Mouse (Mus musculus): ENCODE measurements around the gene Cfap58. TPM values are rescaled to one million over a fixed set of nuclear protein-coding genes. Genes with fewer than 3 reads are reported as not detected.

Gene Cfap58
- polyA plus RNA-seq, 1 experiment from 2014 or later: 0.88 TPM

GRCm38 (mm10) chr19:47927032-47927431, 10.4 kb upstream of the Cfap58 start:
- Histone ChIP-seq H3K9ac (ENCODE audit: low read depth, low read length) (no peak overlapping the region), H3K27me3 (replicated peaks; ENCODE audit: control insufficient read depth, insufficient read depth, low read length) (no peaks in the 10 kb centered on the region), H3K9me3 (ENCODE audit: control insufficient read depth, low read length) (no peaks in the 10 kb centered on the region), H3K36me3 (ENCODE audit: control insufficient read depth, insufficient read depth, low read length) (no peaks in the 10 kb centered on the region), H3K4me1 (ENCODE audit: control insufficient read depth, insufficient read depth, low read depth, low read length) (no peaks in the 10 kb centered on the region), H3K4me2 (ENCODE audit: low read length) (no peak overlapping the region), H3K27ac (ENCODE audit: low read depth, low read length) (no peak overlapping the region), H3K4me3 (ENCODE audit: low read length) (no peak overlapping the region)
- WGBS: 92% methylated on average over 2 of the region's 2 CpGs
- no peak for ATAC-seq

DNA sequence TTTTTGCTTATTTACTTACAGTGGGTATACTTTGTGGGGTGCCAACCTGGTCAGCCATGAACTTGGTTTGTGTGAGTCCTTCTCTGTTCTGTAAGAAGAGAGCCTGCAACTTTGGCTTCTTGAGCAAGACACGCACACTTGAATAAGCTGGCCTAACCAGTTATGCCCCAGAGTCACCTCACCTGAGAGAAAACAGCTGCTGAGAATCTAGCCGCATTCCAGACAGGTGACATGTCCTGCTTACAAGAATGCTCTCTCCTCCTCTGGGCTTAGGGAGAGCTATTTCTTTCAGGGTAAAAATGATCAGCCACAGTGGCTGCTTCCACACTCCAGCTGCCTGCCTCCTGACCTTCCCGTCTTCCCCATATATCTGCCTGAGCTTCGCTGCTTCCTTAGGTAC, 8.4 kb upstream of the Cfap58 start:
- Histone ChIP-seq H3K9me3 (ENCODE audit: control insufficient read depth, low read length) (no peaks in the 10 kb centered on the region), H3K4me1 (ENCODE audit: control insufficient read depth, insufficient read depth, low read depth, low read length) (no peaks in the 10 kb centered on the region), H3K4me3 (ENCODE audit: low read length) (no peak overlapping the region), H3K27ac (ENCODE audit: low read depth, low read length) (no peak overlapping the region), H3K27me3 (replicated peaks; ENCODE audit: control insufficient read depth, insufficient read depth, low read length) (no peaks in the 10 kb centered on the region), H3K4me2 (ENCODE audit: low read length) (no peak overlapping the region), H3K9ac (ENCODE audit: low read depth, low read length) (no peak overlapping the region), H3K36me3 (ENCODE audit: control insufficient read depth, insufficient read depth, low read length) (no peaks in the 10 kb centered on the region)
- peak; percentile 6; the same call in 1 of the 2 replicates for ATAC-seq
- WGBS: 77% methylated on average over 4 of the region's 4 CpGs

DNA sequence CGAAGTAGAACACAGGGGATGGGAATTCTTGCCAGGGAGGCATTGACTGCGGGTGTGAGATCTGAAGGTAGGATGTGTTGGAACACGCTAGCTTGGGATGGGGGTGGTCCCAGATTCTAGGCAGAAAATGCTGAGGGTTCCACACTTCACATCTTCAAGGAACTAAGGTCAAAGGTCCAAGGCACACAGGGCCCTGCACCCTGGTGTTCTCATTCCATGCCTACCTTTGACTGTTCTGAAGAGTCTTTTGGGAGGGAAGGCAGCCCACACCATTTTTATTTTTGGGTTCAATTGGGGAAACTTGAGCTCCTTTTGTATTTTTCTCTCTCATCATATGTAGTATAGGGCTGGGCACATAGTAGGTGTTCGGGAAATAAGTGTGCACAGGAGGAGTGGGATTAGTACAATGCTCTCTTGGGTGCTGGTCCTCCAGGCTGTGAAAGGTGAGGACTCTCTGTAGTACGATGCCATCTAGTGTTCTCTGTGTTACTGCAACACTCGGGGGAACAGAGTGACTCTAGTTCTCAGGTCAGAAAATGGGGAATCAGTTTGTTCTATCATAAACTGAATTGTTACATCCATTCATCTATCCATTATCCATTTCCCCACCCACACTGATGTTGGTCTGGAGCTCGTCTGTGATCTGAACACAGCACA, 5.4 kb upstream of the Cfap58 start:
- H3K27me3 ChIP-seq (replicated peaks; ENCODE audit: control insufficient read depth, insufficient read depth, low read length): no peaks in the 10 kb centered on the region
- ATAC-seq: peak; percentile 62
- no peaks in the 10 kb centered on the region for H3K36me3 ChIP-seq (ENCODE audit: control insufficient read depth, insufficient read depth, low read length)
- no peak overlapping the region for H3K4me2 ChIP-seq (ENCODE audit: low read length)
- no peaks in the 10 kb centered on the region for H3K4me1 ChIP-seq (ENCODE audit: control insufficient read depth, insufficient read depth, low read depth, low read length)
- no peaks in the 10 kb centered on the region for H3K9me3 ChIP-seq (ENCODE audit: control insufficient read depth, low read length)
- 40% methylated on average over 7 of the region's 7 CpGs for WGBS
- H3K27ac ChIP-seq (ENCODE audit: low read depth, low read length): no peak overlapping the region
- no peak overlapping the region for H3K9ac ChIP-seq (ENCODE audit: low read depth, low read length)
- no peak overlapping the region for H3K4me3 ChIP-seq (ENCODE audit: low read length)

- H3K4me3 ChIP-seq (ENCODE audit: low read length): no peak overlapping the region
- H3K36me3 ChIP-seq (ENCODE audit: control insufficient read depth, insufficient read depth, low read length): no peaks in the 10 kb centered on the region
- no peak overlapping the region for H3K4me2 ChIP-seq (ENCODE audit: low read length)
- H3K27me3 ChIP-seq (replicated peaks; ENCODE audit: control insufficient read depth, insufficient read depth, low read length): no peaks in the 10 kb centered on the region
- 91% methylated on average over 8 of the region's 8 CpGs for WGBS
- no peak for ATAC-seq
- no peak overlapping the region for H3K27ac ChIP-seq (ENCODE audit: low read depth, low read length)
- no peak overlapping the region for H3K9ac ChIP-seq (ENCODE audit: low read depth, low read length)
- peaks cover 5% of the 10 kb centered on the region; the same call in 1 of the 2 replicates for H3K4me1 ChIP-seq (ENCODE audit: control insufficient read depth, insufficient read depth, low read depth, low read length)
- no peaks in the 10 kb centered on the region for H3K9me3 ChIP-seq (ENCODE audit: control insufficient read depth, low read length)
These were observed 3.3 kb upstream of the Cfap58 start for GRCm38 (mm10) chr19:47934146-47934545.

GRCm38 (mm10) chr19:47934636-47935238, 2.7 kb upstream of the Cfap58 start:
- no peak overlapping the region for H3K27ac ChIP-seq (ENCODE audit: low read depth, low read length)
- peaks cover 5% of the 10 kb centered on the region; the same call in 1 of the 2 replicates for H3K4me1 ChIP-seq (ENCODE audit: control insufficient read depth, insufficient read depth, low read depth, low read length)
- WGBS: 76% methylated on average over 16 of the region's 16 CpGs
- H3K4me2 ChIP-seq (ENCODE audit: low read length): no peak overlapping the region
- H3K27me3 ChIP-seq (replicated peaks; ENCODE audit: control insufficient read depth, insufficient read depth, low read length): no peaks in the 10 kb centered on the region
- no peak overlapping the region for H3K9ac ChIP-seq (ENCODE audit: low read depth, low read length)
- no peak for ATAC-seq
- H3K4me3 ChIP-seq (ENCODE audit: low read length): no peak overlapping the region
- no peaks in the 10 kb centered on the region for H3K36me3 ChIP-seq (ENCODE audit: control insufficient read depth, insufficient read depth, low read length)
- no peaks in the 10 kb centered on the region for H3K9me3 ChIP-seq (ENCODE audit: control insufficient read depth, low read length)

- Histone ChIP-seq H3K9ac (ENCODE audit: low read depth, low read length) (no peak overlapping the region), H3K9me3 (ENCODE audit: control insufficient read depth, low read length) (no peaks in the 10 kb centered on the region), H3K27ac (ENCODE audit: low read depth, low read length) (no peak overlapping the region), H3K36me3 (ENCODE audit: control insufficient read depth, insufficient read depth, low read length) (no peaks in the 10 kb centered on the region), H3K4me2 (ENCODE audit: low read length) (no peak overlapping the region), H3K4me1 (ENCODE audit: control insufficient read depth, insufficient read depth, low read depth, low read length) (peaks cover 5% of the 10 kb centered on the region; the same call in 1 of the 2 replicates), H3K4me3 (ENCODE audit: low read length) (no peak overlapping the region), H3K27me3 (replicated peaks; ENCODE audit: control insufficient read depth, insufficient read depth, low read length) (no peaks in the 10 kb centered on the region)
- 91% methylated on average over 6 of the region's 6 CpGs for WGBS
- no peak for ATAC-seq
These were observed 1.9 kb upstream of the Cfap58 start for GRCm38 (mm10) chr19:47935530-47935929.

DNA sequence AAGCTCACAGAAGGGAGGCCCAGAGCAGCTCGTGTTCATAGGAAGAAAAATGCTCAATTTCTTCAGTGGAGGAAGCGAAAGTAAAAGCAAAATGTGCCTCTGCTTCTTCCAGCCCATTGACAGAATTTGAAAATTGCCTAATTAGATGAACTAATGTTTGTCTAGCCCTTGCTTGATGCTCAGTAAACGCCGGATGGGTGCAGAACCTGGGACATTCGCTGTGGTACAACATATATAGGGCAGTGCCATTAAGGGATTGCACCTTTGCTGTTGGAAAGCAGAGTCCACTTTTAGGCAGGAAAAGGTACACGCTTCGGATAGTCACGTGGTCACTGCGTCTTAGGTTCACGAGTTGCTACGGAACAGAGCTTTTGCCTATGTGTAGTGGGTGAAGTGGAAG, 985 bp upstream of the Cfap58 start:
- Histone ChIP-seq H3K36me3 (ENCODE audit: control insufficient read depth, insufficient read depth, low read length) (no peaks in the 10 kb centered on the region), H3K9me3 (ENCODE audit: control insufficient read depth, low read length) (no peaks in the 10 kb centered on the region), H3K27ac (ENCODE audit: low read depth, low read length) (no peak overlapping the region), H3K4me1 (ENCODE audit: control insufficient read depth, insufficient read depth, low read depth, low read length) (peaks cover 5% of the 10 kb centered on the region; the same call in 1 of the 2 replicates), H3K9ac (ENCODE audit: low read depth, low read length) (no peak overlapping the region), H3K4me3 (ENCODE audit: low read length) (no peak overlapping the region), H3K4me2 (ENCODE audit: low read length) (no peak overlapping the region), H3K27me3 (replicated peaks; ENCODE audit: control insufficient read depth, insufficient read depth, low read length) (no peaks in the 10 kb centered on the region)
- 89% methylated on average over 11 of the region's 11 CpGs for WGBS
- ATAC-seq: no peak

DNA sequence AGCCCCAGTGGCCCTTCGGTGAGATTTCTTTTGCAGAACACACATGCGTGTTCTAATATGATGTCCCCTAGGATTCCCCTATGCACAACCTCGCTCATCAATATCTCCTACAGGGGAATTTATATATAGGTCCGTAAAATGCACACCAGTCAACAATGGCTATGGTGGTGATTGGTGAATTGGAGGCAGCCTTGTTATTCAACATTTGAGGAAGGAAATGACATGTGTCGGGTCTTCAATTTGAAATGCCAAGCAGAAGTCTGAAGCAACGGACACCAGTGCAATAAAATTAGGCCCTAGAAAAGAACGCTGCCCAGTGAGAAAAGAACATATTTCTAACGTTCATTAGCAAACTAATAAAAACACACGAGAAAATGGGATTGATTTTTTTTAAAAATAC, 537 bp upstream of the Cfap58 start:
- 54% methylated on average over 9 of the region's 9 CpGs for WGBS
- peaks cover 5% of the 10 kb centered on the region; the same call in 1 of the 2 replicates for H3K4me1 ChIP-seq (ENCODE audit: control insufficient read depth, insufficient read depth, low read depth, low read length)
- H3K4me3 ChIP-seq (ENCODE audit: low read length): peak overlapping the region; percentile 50; the same call in 1 of the 2 replicates
- no peaks in the 10 kb centered on the region for H3K27me3 ChIP-seq (replicated peaks; ENCODE audit: control insufficient read depth, insufficient read depth, low read length)
- no peaks in the 10 kb centered on the region for H3K36me3 ChIP-seq (ENCODE audit: control insufficient read depth, insufficient read depth, low read length)
- peak overlapping the region; percentile 79 for H3K4me2 ChIP-seq (ENCODE audit: low read length)
- no peak for ATAC-seq
- no peaks in the 10 kb centered on the region for H3K9me3 ChIP-seq (ENCODE audit: control insufficient read depth, low read length)
- H3K27ac ChIP-seq (ENCODE audit: low read depth, low read length): no peak overlapping the region
- no peak overlapping the region; the same call in 1 of the 2 replicates for H3K9ac ChIP-seq (ENCODE audit: low read depth, low read length)

DNA sequence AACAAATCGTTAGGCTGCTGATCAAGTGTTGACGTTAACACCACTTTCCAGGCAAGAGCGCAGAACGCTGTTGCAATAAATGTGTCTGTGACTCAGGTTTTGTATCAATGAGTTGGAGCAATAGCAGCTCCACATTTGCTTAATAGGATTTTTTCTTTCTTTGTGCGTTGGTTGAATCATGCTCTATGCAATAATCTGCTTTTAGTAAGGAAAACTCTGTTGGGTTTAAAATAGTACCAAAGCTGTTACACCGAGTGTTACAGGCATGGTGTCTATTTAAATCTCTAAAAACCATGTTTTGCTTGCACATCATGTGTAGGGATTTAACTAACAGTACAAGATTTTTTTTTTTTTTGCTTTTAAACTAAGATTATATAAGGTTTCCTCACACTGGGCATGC, 1.9 kb downstream of the Cfap58 start:
- H3K4me3 ChIP-seq (ENCODE audit: low read length): no peak overlapping the region
- H3K9ac ChIP-seq (ENCODE audit: low read depth, low read length): no peak overlapping the region
- WGBS: 83% methylated on average over 6 of the region's 6 CpGs
- no peak overlapping the region for H3K27ac ChIP-seq (ENCODE audit: low read depth, low read length)
- no peak overlapping the region for H3K4me2 ChIP-seq (ENCODE audit: low read length)
- peaks cover 5% of the 10 kb centered on the region; the same call in 1 of the 2 replicates for H3K4me1 ChIP-seq (ENCODE audit: control insufficient read depth, insufficient read depth, low read depth, low read length)
- H3K27me3 ChIP-seq (replicated peaks; ENCODE audit: control insufficient read depth, insufficient read depth, low read length): no peaks in the 10 kb centered on the region
- ATAC-seq: no peak
- no peaks in the 10 kb centered on the region for H3K36me3 ChIP-seq (ENCODE audit: control insufficient read depth, insufficient read depth, low read length)
- no peaks in the 10 kb centered on the region for H3K9me3 ChIP-seq (ENCODE audit: control insufficient read depth, low read length)

All from hindbrain, embryonic 16.5 days (tissue).